Mouse (Mus musculus): Measurements from ENCODE around the gene Hao2. TPM values are rescaled to one million over a fixed set of nuclear protein-coding genes. Genes with fewer than 3 reads are reported as not detected.

The Hao2 gene
- polyA plus RNA-seq, 1 experiment, result 0.97 TPM

DNA sequence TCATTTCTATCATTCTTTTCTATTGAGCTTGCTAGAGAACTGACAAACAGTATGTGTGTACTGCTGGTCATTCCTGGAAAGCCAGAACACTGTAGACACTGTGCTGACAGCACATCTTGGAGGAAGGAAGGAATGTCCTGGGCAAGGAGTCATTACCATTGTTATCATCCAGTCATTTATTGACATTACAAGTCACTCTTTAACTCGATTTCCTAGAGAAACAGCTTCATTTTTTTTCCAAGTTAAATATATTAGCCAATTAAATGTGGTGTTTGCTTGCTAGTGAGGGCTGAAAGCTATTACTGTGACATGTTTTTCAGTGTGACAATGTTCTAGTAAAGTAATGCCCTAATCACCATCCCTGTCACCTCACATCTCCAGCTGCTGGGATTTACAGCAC, 39.4 kb downstream of the Hao2 start:
- Histone ChIP-seq H3K27ac (ENCODE audit: control insufficient read depth, insufficient read depth, low read depth, low read length, poor library complexity) (no peak overlapping the region), H3K4me1 (ENCODE audit: control insufficient read depth, insufficient read depth, low read length) (no peaks in the 10 kb centered on the region)
- WGBS, result 30% methylated on average over 1 of the region's 1 CpGs

GRCm38 (mm10) chr3:98853051-98853450, 40.0 kb downstream of the Hao2 start:
- WGBS, result 79% methylated on average over 3 of the region's 3 CpGs
- no peaks in the 10 kb centered on the region for H3K4me1 ChIP-seq (ENCODE audit: control insufficient read depth, insufficient read depth, low read length)

More for the DNA sequence above, 39.4 kb downstream of the Hao2 start:
- H3K4me3 ChIP-seq (replicated peaks; ENCODE audit: control insufficient read depth, low read depth, low read length), result no peak overlapping the region
- TF ChIP-seq POLR2A (IDR thresholded peaks at IDR 0.05; ENCODE audit: borderline replicate concordance, control insufficient read depth, low read depth, low read length), result no peak
- no peak for TF ChIP-seq CTCF (IDR thresholded peaks at IDR 0.05; ENCODE audit: control insufficient read depth, insufficient read depth, low read length)

GRCm38 (mm10) chr3:98852631-98853030, 40.4 kb downstream of the Hao2 start:
- no peak for TF ChIP-seq CTCF (IDR thresholded peaks at IDR 0.05; ENCODE audit: control insufficient read depth, insufficient read depth, low read length)
- no peak for TF ChIP-seq POLR2A (IDR thresholded peaks at IDR 0.05; ENCODE audit: borderline replicate concordance, control insufficient read depth, low read depth, low read length)
- no peak overlapping the region for H3K4me3 ChIP-seq (replicated peaks; ENCODE audit: control insufficient read depth, low read depth, low read length)
- H3K27ac ChIP-seq (ENCODE audit: control insufficient read depth, insufficient read depth, low read depth, low read length, poor library complexity), result no peak overlapping the region
- 67% methylated on average over 6 of the region's 6 CpGs for WGBS
- H3K4me1 ChIP-seq (ENCODE audit: control insufficient read depth, insufficient read depth, low read length), result no peaks in the 10 kb centered on the region

More at GRCm38 (mm10) chr3:98853051-98853450, 40.0 kb downstream of the Hao2 start:
- H3K4me3 ChIP-seq (replicated peaks; ENCODE audit: control insufficient read depth, low read depth, low read length), result no peak overlapping the region
- TF ChIP-seq POLR2A (IDR thresholded peaks at IDR 0.05; ENCODE audit: borderline replicate concordance, control insufficient read depth, low read depth, low read length) (no peak), CTCF (IDR thresholded peaks at IDR 0.05; ENCODE audit: control insufficient read depth, insufficient read depth, low read length) (no peak)
- no peak overlapping the region for H3K27ac ChIP-seq (ENCODE audit: control insufficient read depth, insufficient read depth, low read depth, low read length, poor library complexity)

GRCm38 (mm10) chr3:98851853-98852252, 41.2 kb downstream of the Hao2 start:
- H3K4me3 ChIP-seq (replicated peaks; ENCODE audit: control insufficient read depth, low read depth, low read length), result no peak overlapping the region
- TF ChIP-seq CTCF (IDR thresholded peaks at IDR 0.05; ENCODE audit: control insufficient read depth, insufficient read depth, low read length) (no peak), POLR2A (IDR thresholded peaks at IDR 0.05; ENCODE audit: borderline replicate concordance, control insufficient read depth, low read depth, low read length) (no peak)
- H3K4me1 ChIP-seq (ENCODE audit: control insufficient read depth, insufficient read depth, low read length), result no peaks in the 10 kb centered on the region
- WGBS, result 54% methylated on average over 2 of the region's 2 CpGs
- no peak overlapping the region for H3K27ac ChIP-seq (ENCODE audit: control insufficient read depth, insufficient read depth, low read depth, low read length, poor library complexity)

DNA sequence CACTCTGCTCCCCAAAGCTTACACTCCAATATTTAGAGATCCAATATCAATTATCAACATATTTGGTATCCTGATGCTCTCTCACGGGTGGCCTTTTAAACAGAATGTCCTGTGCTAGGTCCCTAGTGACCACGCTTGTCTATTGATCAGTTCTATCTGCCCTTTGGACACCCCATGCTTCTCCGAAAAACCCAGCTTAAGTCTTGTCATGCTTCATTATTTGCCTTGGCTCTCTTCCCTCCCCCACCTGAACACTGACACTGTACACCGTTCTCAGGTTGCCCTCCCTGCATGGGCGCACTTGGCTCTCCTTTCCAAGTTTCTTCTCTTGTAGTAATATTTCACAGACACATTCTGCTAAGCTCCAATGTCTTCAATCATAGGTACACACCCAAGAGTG, 42.8 kb downstream of the Hao2 start:
- no peak overlapping the region for H3K4me3 ChIP-seq (replicated peaks; ENCODE audit: control insufficient read depth, low read depth, low read length)
- no peak overlapping the region for H3K27ac ChIP-seq (ENCODE audit: control insufficient read depth, insufficient read depth, low read depth, low read length, poor library complexity)
- WGBS, result 84% methylated on average over 5 of the region's 5 CpGs
- H3K4me1 ChIP-seq (ENCODE audit: control insufficient read depth, insufficient read depth, low read length), result no peaks in the 10 kb centered on the region
- TF ChIP-seq POLR2A (IDR thresholded peaks at IDR 0.05; ENCODE audit: borderline replicate concordance, control insufficient read depth, low read depth, low read length) (no peak), CTCF (IDR thresholded peaks at IDR 0.05; ENCODE audit: control insufficient read depth, insufficient read depth, low read length) (no peak)

- Histone ChIP-seq H3K4me1 (ENCODE audit: control insufficient read depth, insufficient read depth, low read length) (no peaks in the 10 kb centered on the region), H3K27ac (ENCODE audit: control insufficient read depth, insufficient read depth, low read depth, low read length, poor library complexity) (no peak overlapping the region), H3K4me3 (replicated peaks; ENCODE audit: control insufficient read depth, low read depth, low read length) (no peak overlapping the region)
- WGBS, result 69% methylated on average over 1 of the region's 1 CpGs
- no peak for TF ChIP-seq CTCF (IDR thresholded peaks at IDR 0.05; ENCODE audit: control insufficient read depth, insufficient read depth, low read length)
- TF ChIP-seq POLR2A (IDR thresholded peaks at IDR 0.05; ENCODE audit: borderline replicate concordance, control insufficient read depth, low read depth, low read length), result no peak
Measured at GRCm38 (mm10) chr3:98848898-98849297, 44.1 kb downstream of the Hao2 start.

Other genes with a start within 250 kb of the Hao2 start
- gene Hsd3b2, start 168.7 kb downstream of the Hao2 start, polyA plus RNA-seq (2011; ENCODE audit: insufficient read depth, insufficient read length, low replicate concordance, missing spikeins), result not detected in 2 replicates
- gene Hsd3b3, start 130.1 kb downstream of the Hao2 start, polyA plus RNA-seq (2011; ENCODE audit: insufficient read depth, insufficient read length, low replicate concordance, missing spikeins), result 0.20 and 3.2 TPM in 2 replicates
- gene Hsd3b6, start 78.8 kb downstream of the Hao2 start, polyA plus RNA-seq (2011; ENCODE audit: insufficient read depth, insufficient read length, low replicate concordance, missing spikeins), result not detected in 2 replicates
- not detected in 2 replicates for gene Hsd3b1, start 33.4 kb downstream of the Hao2 start, polyA plus RNA-seq (2011; ENCODE audit: insufficient read depth, insufficient read length, low replicate concordance, missing spikeins)
- 2.5 and 4.2 TPM in 2 replicates for gene Wars2, start 247.8 kb upstream of the Hao2 start, polyA plus RNA-seq (2011; ENCODE audit: insufficient read depth, insufficient read length, low replicate concordance, missing spikeins)

Measured in bone marrow, adult 2 months (tissue).